Mouse (Mus musculus): ENCODE results near the gene Sept7. TPM values are rescaled to one million over a fixed set of nuclear protein-coding genes. Genes with fewer than 3 reads are reported as not detected.

Sept7 gene
- polyA plus RNA-seq (2015; fragmentation: Nextera tagmentation; extraction: Ambion mirVana): 296 and 305 TPM in 2 replicates

- no peaks in the 10 kb centered on the region for H3K36me3 ChIP-seq
- H3K4me2 ChIP-seq: peak within 1 kb of the TSS; percentile 69
- peaks cover 23% of the 10 kb centered on the region for H3K4me1 ChIP-seq
- H3K9me3 ChIP-seq: no peaks in the 10 kb centered on the region
- peak; percentile 99 for ATAC-seq (ENCODE audit: borderline replicate concordance, extremely low read depth, low FRiP score, low TSS enrichment)
- H3K27ac ChIP-seq: peak within 1 kb of the TSS; percentile 99
- 2% methylated on average over 49 of the region's 54 CpGs for WGBS
- peak within 1 kb of the TSS; percentile 100 for H3K4me3 ChIP-seq
- no peaks in the 10 kb centered on the region for H3K27me3 ChIP-seq
- H3K9ac ChIP-seq: peak within 1 kb of the TSS; percentile 99
These were observed at the start of gene Sept7 for GRCm38 (mm10) chr9:25252283-25252726. Sept7 (plus strand) TSS chr9:25252439.

- Histone ChIP-seq H3K9me3 (no peaks in the 10 kb centered on the region; the same call in 1 of the 2 replicates), H3K4me3 (no peak overlapping the region), H3K4me2 (no peak overlapping the region), H3K27me3 (no peaks in the 10 kb centered on the region), H3K9ac (no peak overlapping the region), H3K27ac (peak overlapping the region; percentile 75), H3K36me3 (no peaks in the 10 kb centered on the region), H3K4me1 (peaks cover 11% of the 10 kb centered on the region)
- no peak for ATAC-seq (ENCODE audit: borderline replicate concordance, extremely low read depth, low FRiP score, low TSS enrichment)
- 42% methylated on average over 8 of the region's 8 CpGs for WGBS
These were observed 44.0 kb upstream of the Sept7 start for GRCm38 (mm10) chr9:25208087-25208803.

- Histone ChIP-seq H3K4me1 (peaks cover 25% of the 10 kb centered on the region), H3K4me2 (no peak overlapping the region), H3K36me3 (no peaks in the 10 kb centered on the region), H3K4me3 (no peak overlapping the region), H3K27me3 (no peaks in the 10 kb centered on the region), H3K9me3 (no peaks in the 10 kb centered on the region; the same call in 1 of the 2 replicates), H3K27ac (peak overlapping the region; percentile 76), H3K9ac (no peak overlapping the region)
- ATAC-seq (ENCODE audit: borderline replicate concordance, extremely low read depth, low FRiP score, low TSS enrichment): peak; percentile 87; the same call in 1 of the 2 replicates
- 48% methylated on average over 9 of the region's 9 CpGs for WGBS
These were observed 39.7 kb upstream of the Sept7 start for GRCm38 (mm10) chr9:25212309-25213163.

- Histone ChIP-seq H3K36me3 (no peaks in the 10 kb centered on the region), H3K4me1 (peaks cover 25% of the 10 kb centered on the region), H3K9me3 (no peaks in the 10 kb centered on the region; the same call in 1 of the 2 replicates), H3K9ac (no peak overlapping the region), H3K27me3 (no peaks in the 10 kb centered on the region), H3K4me3 (no peak overlapping the region), H3K4me2 (no peak overlapping the region), H3K27ac (peak overlapping the region; percentile 70)
- ATAC-seq (ENCODE audit: borderline replicate concordance, extremely low read depth, low FRiP score, low TSS enrichment): peak; percentile 56; the same call in 1 of the 2 replicates
These were observed 39.1 kb upstream of the Sept7 start for GRCm38 (mm10) chr9:25213164-25213557.

GRCm38 (mm10) chr9:25215411-25215810 lies 36.8 kb upstream of the Sept7 start:
- WGBS: 15% methylated on average over 3 of the region's 3 CpGs
- ATAC-seq (ENCODE audit: borderline replicate concordance, extremely low read depth, low FRiP score, low TSS enrichment): no peak
- no peak overlapping the region for H3K27ac ChIP-seq

GRCm38 (mm10) chr9:25216210-25216609 lies 36.0 kb upstream of the Sept7 start:
- no peak overlapping the region for H3K4me2 ChIP-seq
- H3K9ac ChIP-seq: no peak overlapping the region
- no peak overlapping the region for H3K4me3 ChIP-seq
- no peak overlapping the region for H3K27ac ChIP-seq
- H3K27me3 ChIP-seq: no peaks in the 10 kb centered on the region
- 34% methylated on average over 2 of the region's 2 CpGs for WGBS
- H3K9me3 ChIP-seq: no peaks in the 10 kb centered on the region
- ATAC-seq (ENCODE audit: borderline replicate concordance, extremely low read depth, low FRiP score, low TSS enrichment): no peak
- H3K36me3 ChIP-seq: no peaks in the 10 kb centered on the region
- peaks cover 38% of the 10 kb centered on the region for H3K4me1 ChIP-seq

More at GRCm38 (mm10) chr9:25215411-25215810, 36.8 kb upstream of the Sept7 start:
- Histone ChIP-seq H3K27me3 (no peaks in the 10 kb centered on the region), H3K36me3 (no peaks in the 10 kb centered on the region), H3K9me3 (no peaks in the 10 kb centered on the region), H3K4me3 (no peak overlapping the region), H3K9ac (no peak overlapping the region), H3K4me1 (peaks cover 38% of the 10 kb centered on the region), H3K4me2 (no peak overlapping the region)

GRCm38 (mm10) chr9:25218954-25219353 lies 33.3 kb upstream of the Sept7 start:
- no peak for ATAC-seq (ENCODE audit: borderline replicate concordance, extremely low read depth, low FRiP score, low TSS enrichment)
- Histone ChIP-seq H3K9me3 (no peaks in the 10 kb centered on the region), H3K27me3 (no peaks in the 10 kb centered on the region), H3K4me1 (peaks cover 25% of the 10 kb centered on the region), H3K27ac (peak overlapping the region; percentile 43), H3K4me2 (no peak overlapping the region), H3K36me3 (no peaks in the 10 kb centered on the region), H3K4me3 (no peak overlapping the region), H3K9ac (no peak overlapping the region)
- WGBS: 17% methylated on average over 3 of the region's 3 CpGs

GRCm38 (mm10) chr9:25219882-25220281 lies 32.4 kb upstream of the Sept7 start:
- WGBS: 32% methylated on average over 5 of the region's 5 CpGs
- no peak overlapping the region for H3K9ac ChIP-seq
- H3K4me3 ChIP-seq: no peak overlapping the region
- ATAC-seq (ENCODE audit: borderline replicate concordance, extremely low read depth, low FRiP score, low TSS enrichment): peak; percentile 77; the same call in 1 of the 2 replicates
- no peaks in the 10 kb centered on the region for H3K36me3 ChIP-seq
- no peaks in the 10 kb centered on the region for H3K9me3 ChIP-seq
- H3K27me3 ChIP-seq: no peaks in the 10 kb centered on the region
- peak overlapping the region; percentile 43 for H3K27ac ChIP-seq
- H3K4me1 ChIP-seq: peaks cover 24% of the 10 kb centered on the region
- no peak overlapping the region for H3K4me2 ChIP-seq

GRCm38 (mm10) chr9:25224959-25225358 lies 27.3 kb upstream of the Sept7 start:
- Histone ChIP-seq H3K9me3 (no peaks in the 10 kb centered on the region), H3K36me3 (no peaks in the 10 kb centered on the region), H3K4me3 (no peak overlapping the region), H3K4me1 (peaks cover 3% of the 10 kb centered on the region; the same call in 1 of the 2 replicates), H3K27ac (no peak overlapping the region), H3K9ac (no peak overlapping the region), H3K27me3 (no peaks in the 10 kb centered on the region), H3K4me2 (no peak overlapping the region)
- 78% methylated on average over 4 of the region's 4 CpGs for WGBS
- no peak for ATAC-seq (ENCODE audit: borderline replicate concordance, extremely low read depth, low FRiP score, low TSS enrichment)

GRCm38 (mm10) chr9:25229740-25230139 lies 22.5 kb upstream of the Sept7 start:
- no peaks in the 10 kb centered on the region for H3K36me3 ChIP-seq
- 74% methylated on average over 6 of the region's 6 CpGs for WGBS
- H3K4me1 ChIP-seq: no peaks in the 10 kb centered on the region
- no peaks in the 10 kb centered on the region for H3K9me3 ChIP-seq
- no peak for ATAC-seq (ENCODE audit: borderline replicate concordance, extremely low read depth, low FRiP score, low TSS enrichment)
- H3K4me3 ChIP-seq: no peak overlapping the region
- H3K27ac ChIP-seq: no peak overlapping the region
- H3K27me3 ChIP-seq: no peaks in the 10 kb centered on the region
- no peak overlapping the region for H3K4me2 ChIP-seq
- no peak overlapping the region for H3K9ac ChIP-seq

GRCm38 (mm10) chr9:25230213-25231039 lies 21.8 kb upstream of the Sept7 start:
- no peak for ATAC-seq (ENCODE audit: borderline replicate concordance, extremely low read depth, low FRiP score, low TSS enrichment)
- Histone ChIP-seq H3K9me3 (no peaks in the 10 kb centered on the region), H3K9ac (no peak overlapping the region), H3K4me2 (no peak overlapping the region), H3K4me1 (no peaks in the 10 kb centered on the region), H3K27me3 (no peaks in the 10 kb centered on the region), H3K36me3 (no peaks in the 10 kb centered on the region), H3K27ac (no peak overlapping the region), H3K4me3 (no peak overlapping the region)
- 83% methylated on average over 10 of the region's 10 CpGs for WGBS

Measured in lung, embryonic 15.5 days (tissue).